Mouse (Mus musculus): Measurements from ENCODE around the gene Mark3. TPM values are rescaled to one million over a fixed set of nuclear protein-coding genes. Genes with fewer than 3 reads are reported as not detected.
A peak's percentile ranks its signal among the peaks of the same experiment; 100 is the strongest.

Mark3 gene
- total and polyA plus RNA-seq, 3 experiments: 34.3 to 51.2 (median 40.2) TPM

GRCm38 (mm10) chr12:111696239-111696638 lies 121.9 kb downstream of the Mark3 start (continued):
- no peak for TF ChIP-seq JUND (conservative IDR thresholded peaks at IDR 0.05; ENCODE audit: low read depth, low read length)
- TF ChIP-seq ZC3H11A (IDR thresholded peaks at IDR 0.05; ENCODE audit: low read depth, low read length): peak; percentile 70
- no peak for TF ChIP-seq PAX5 (IDR thresholded peaks at IDR 0.05; ENCODE audit: low read length)
- no peak for TF ChIP-seq BHLHE40 (IDR thresholded peaks at IDR 0.05; ENCODE audit: low read depth, low read length)
- TF ChIP-seq ZMIZ1 (IDR thresholded peaks at IDR 0.05; ENCODE audit: low read depth, low read length): no peak
- peak; percentile 97 for TF ChIP-seq SMC3 (IDR thresholded peaks at IDR 0.05; ENCODE audit: low read depth, low read length)
- TF ChIP-seq ZKSCAN1 (IDR thresholded peaks at IDR 0.05; ENCODE audit: borderline replicate concordance, low read depth, low read length): no peak
- TF ChIP-seq NRF1 (IDR thresholded peaks at IDR 0.05; ENCODE audit: low read depth, low read length): peak; percentile 62
- peak; percentile 72 to 94 for TF ChIP-seq CTCF (conservative IDR thresholded peaks at IDR 0.05 in 1 of 2, IDR thresholded peaks at IDR 0.05 in 1 of 2; ENCODE audit: low read depth in 2 of 2, low read length in 2 of 2)
- TF ChIP-seq GABPA (IDR thresholded peaks at IDR 0.05; ENCODE audit: insufficient replicate concordance, low read depth, low read length): no peak
- TF ChIP-seq SIN3A (IDR thresholded peaks at IDR 0.05; ENCODE audit: low read length): no peak

- H3K4me3 ChIP-seq (replicated peaks in 1 of 3; ENCODE audit: low read depth in 2 of 3, low read length in 2 of 3, poor library complexity in 1 of 3): no peak overlapping the region
- no peaks in the 10 kb centered on the region for H3K9me3 ChIP-seq (replicated peaks; ENCODE audit: low read length)
- TF ChIP-seq CTCF (conservative IDR thresholded peaks at IDR 0.05 in 1 of 2, IDR thresholded peaks at IDR 0.05 in 1 of 2; ENCODE audit: low read depth in 2 of 2, low read length in 2 of 2): no peak
- no peak for TF ChIP-seq TCF12 (IDR thresholded peaks at IDR 0.05; ENCODE audit: low read depth, low read length)
- no peak for TF ChIP-seq ELF1 (IDR thresholded peaks at IDR 0.05; ENCODE audit: low read depth, low read length)
- no peak for TF ChIP-seq RAD21 (IDR thresholded peaks at IDR 0.05; ENCODE audit: low read depth, low read length)
- no peak for TF ChIP-seq POLR2A (IDR thresholded peaks at IDR 0.05; ENCODE audit: low read depth, low read length)
- no peak for TF ChIP-seq POLR2AphosphoS2 (IDR thresholded peaks at IDR 0.05; ENCODE audit: low read depth, low read length)
- no peak for TF ChIP-seq EP300 (IDR thresholded peaks at IDR 0.05; ENCODE audit: low read length)
- H3K27ac ChIP-seq (ENCODE audit: insufficient read depth, low read depth): no peak overlapping the region
- DNase-seq (ENCODE audit: extremely low read depth): no peak
- H3K4me1 ChIP-seq (ENCODE audit: control insufficient read depth in 1 of 2, insufficient read depth in 2 of 2): peaks cover 19 to 68% of the 10 kb centered on the region in 2 experiments
- H3K79me2 ChIP-seq (replicated peaks; ENCODE audit: control insufficient read depth, extremely low read depth, insufficient read depth, poor library complexity, severe bottlenecking): no peaks in the 10 kb centered on the region
- no peaks in the 10 kb centered on the region for H3K27me3 ChIP-seq (replicated peaks)
- no peaks in the 10 kb centered on the region for H3K36me3 ChIP-seq (replicated peaks in 1 of 2; ENCODE audit: control insufficient read depth in 1 of 2, insufficient read depth in 1 of 2, low read length in 1 of 2)
- H3K4me2 ChIP-seq (ENCODE audit: insufficient read depth, low read depth, poor library complexity, severe bottlenecking): no peak overlapping the region
- in situ Hi-C loops (cut with MboI; ENCODE audit: low pct_ligation_motif_present, low pct_unique_long_range_greater_than_20kb, low sequenced_read_pairs) (no loop called here), dilution Hi-C loops (cut with MboI; ENCODE audit: extremely low pct_ligation_motif_present, extremely low pct_unique_long_range_greater_than_20kb, low sequenced_read_pairs) (no loop called here)
- no peak overlapping the region for H3K9ac ChIP-seq (ENCODE audit: insufficient read depth, low read depth)
Observed at GRCm38 (mm10) chr12:111697708-111698107, 123.4 kb downstream of the Mark3 start.

- dilution Hi-C loops (cut with MboI; ENCODE audit: extremely low pct_ligation_motif_present, extremely low pct_unique_long_range_greater_than_20kb, low sequenced_read_pairs): no loop called here
- H3K4me1 ChIP-seq (ENCODE audit: control insufficient read depth in 1 of 2, insufficient read depth in 2 of 2): peaks cover 19 to 66% of the 10 kb centered on the region in 2 experiments
Observed at GRCm38 (mm10) chr12:111698346-111698913, 124.1 kb downstream of the Mark3 start.

More at GRCm38 (mm10) chr12:111698346-111698913, 124.1 kb downstream of the Mark3 start:
- H3K4me3 ChIP-seq (replicated peaks in 1 of 3; ENCODE audit: low read depth in 2 of 3, low read length in 2 of 3, poor library complexity in 1 of 3): no peak overlapping the region
- no peak overlapping the region for H3K9ac ChIP-seq (ENCODE audit: insufficient read depth, low read depth)
- no peak for DNase-seq (ENCODE audit: extremely low read depth)
- no peak overlapping the region for H3K27ac ChIP-seq (ENCODE audit: insufficient read depth, low read depth)
- TF ChIP-seq ETS1 (conservative IDR thresholded peaks at IDR 0.05; ENCODE audit: low read depth, low read length) (no peak), JUND (conservative IDR thresholded peaks at IDR 0.05; ENCODE audit: low read depth, low read length) (no peak), MYC (IDR thresholded peaks at IDR 0.05; ENCODE audit: low read depth, low read length) (no peak), NELFE (IDR thresholded peaks at IDR 0.05; ENCODE audit: low read depth, low read length) (no peak), ZMIZ1 (IDR thresholded peaks at IDR 0.05; ENCODE audit: low read depth, low read length) (no peak)
- no peaks in the 10 kb centered on the region for H3K9me3 ChIP-seq (replicated peaks; ENCODE audit: low read length)
- in situ Hi-C loops (cut with MboI; ENCODE audit: low pct_ligation_motif_present, low pct_unique_long_range_greater_than_20kb, low sequenced_read_pairs): no loop called here
- no peak overlapping the region for H3K4me2 ChIP-seq (ENCODE audit: insufficient read depth, low read depth, poor library complexity, severe bottlenecking)
- no peaks in the 10 kb centered on the region for H3K79me2 ChIP-seq (replicated peaks; ENCODE audit: control insufficient read depth, extremely low read depth, insufficient read depth, poor library complexity, severe bottlenecking)
- H3K36me3 ChIP-seq (replicated peaks in 1 of 2; ENCODE audit: control insufficient read depth in 1 of 2, insufficient read depth in 1 of 2, low read length in 1 of 2): no peaks in the 10 kb centered on the region
- H3K27me3 ChIP-seq (replicated peaks): no peaks in the 10 kb centered on the region
